Mouse (Mus musculus) MEL-GATA-1-ER (cell line): ENCODE results near the gene Prr3.
"Not testable (repeated sequence)": the region's sequence is repeated elsewhere in the genome, so short reads cannot be mapped to it uniquely, and the experiment has no call there.

ENCODE experiments used
- DNase-seq: peaks from one replicate; pipeline ENCODE4 v3.0.0-alpha.2; 2012; ENCODE audit warnings: low read depth; ENCODE audit errors: extremely low read depth

The Prr3 gene

DNA sequence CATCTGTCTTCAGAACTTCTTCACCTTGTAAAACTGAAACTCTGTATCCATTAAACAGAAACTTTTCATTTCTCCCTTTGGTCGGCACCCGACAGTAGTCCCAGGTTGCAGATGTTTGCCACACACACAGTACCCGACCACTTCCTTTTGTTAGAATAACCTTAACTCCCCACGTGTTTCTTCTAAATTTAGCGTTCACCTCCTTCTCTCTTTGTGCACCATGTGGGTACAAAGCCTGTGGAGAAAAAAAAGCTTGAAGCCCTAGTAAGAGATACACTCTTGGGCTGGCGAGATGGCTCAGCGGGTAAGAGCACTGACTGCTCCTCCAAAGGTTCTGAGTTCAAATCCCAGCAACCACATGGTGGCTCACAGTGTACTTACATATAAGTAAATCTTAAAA is 19.3 kb upstream of the Prr3 start:
- no peak for DNase-seq

DNA sequence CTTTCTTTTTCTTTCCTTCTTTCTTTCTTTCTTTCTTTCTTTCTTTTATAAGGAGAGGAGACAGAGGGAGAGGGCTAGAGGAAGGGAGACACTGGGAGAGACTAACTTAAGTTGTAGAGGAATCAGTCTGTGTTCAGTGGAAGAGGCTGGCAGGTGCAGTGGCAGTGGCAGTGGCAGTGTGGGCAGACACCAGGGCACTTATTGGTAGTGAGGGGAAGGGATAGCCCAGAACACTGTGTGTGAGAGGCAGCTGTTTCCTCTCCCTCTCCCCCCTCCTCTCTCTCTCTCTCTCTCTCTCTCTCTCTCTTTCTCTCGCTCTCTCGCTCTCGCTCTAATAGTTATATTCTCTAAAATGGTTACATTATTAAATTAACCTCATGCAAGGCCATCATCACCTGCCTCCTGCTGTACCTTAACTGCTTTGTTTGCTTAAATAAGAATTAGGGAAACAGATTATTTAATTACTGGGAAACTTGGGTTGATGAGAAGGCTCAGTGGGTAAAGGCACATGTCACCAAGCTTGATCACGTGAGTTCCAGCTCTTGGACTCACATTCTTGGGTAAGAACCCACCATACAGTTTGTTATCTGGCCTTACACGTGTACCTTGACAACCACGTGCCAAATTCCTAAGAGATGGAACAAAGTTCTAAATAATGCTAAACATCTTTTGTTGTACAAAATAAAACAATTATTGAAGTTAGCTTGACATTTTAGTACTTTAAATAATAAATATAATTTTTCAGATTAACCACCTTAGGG is 18.7 kb upstream of the Prr3 start:
- DNase-seq: no peak

DNA sequence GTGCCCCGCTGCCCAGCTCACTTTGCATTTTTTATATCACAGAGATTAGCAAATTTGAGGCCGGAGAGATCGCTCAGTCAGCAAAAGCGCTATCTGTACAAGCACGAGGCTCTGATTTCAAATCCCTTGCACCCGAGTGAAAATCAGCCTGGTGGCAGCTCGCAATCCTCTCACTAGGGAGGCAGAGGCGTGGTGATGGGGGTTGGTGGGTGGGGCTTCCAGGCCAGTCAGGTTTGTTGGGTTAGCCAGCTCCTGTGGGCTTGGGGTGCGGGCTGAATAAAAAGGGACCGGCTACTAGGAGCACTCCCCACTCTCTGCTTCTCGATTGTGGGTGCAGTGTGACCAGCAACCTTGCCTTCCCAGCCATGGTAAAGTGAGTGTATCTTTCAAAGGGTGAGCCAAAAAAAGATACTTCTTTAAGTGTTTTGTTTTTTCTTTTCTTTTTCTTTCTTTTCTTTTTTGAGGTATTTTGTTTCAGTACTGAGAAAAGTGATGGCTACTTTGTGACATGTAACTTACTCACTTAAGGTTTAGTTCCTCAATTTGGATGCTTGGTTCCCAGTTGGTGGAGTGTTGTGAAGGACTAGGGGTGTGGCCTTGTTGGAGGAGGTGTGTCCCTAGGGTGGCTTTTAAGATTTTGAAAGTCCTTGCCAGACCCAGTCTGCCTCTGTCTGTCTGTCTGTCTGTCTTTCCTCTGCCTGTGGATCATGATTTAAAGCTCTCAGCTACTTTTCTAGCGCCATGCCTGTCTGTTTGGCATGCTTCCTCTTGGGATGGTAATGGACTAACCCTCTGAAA is 17.9 kb upstream of the Prr3 start:
- DNase-seq: peak; percentile 93

DNA sequence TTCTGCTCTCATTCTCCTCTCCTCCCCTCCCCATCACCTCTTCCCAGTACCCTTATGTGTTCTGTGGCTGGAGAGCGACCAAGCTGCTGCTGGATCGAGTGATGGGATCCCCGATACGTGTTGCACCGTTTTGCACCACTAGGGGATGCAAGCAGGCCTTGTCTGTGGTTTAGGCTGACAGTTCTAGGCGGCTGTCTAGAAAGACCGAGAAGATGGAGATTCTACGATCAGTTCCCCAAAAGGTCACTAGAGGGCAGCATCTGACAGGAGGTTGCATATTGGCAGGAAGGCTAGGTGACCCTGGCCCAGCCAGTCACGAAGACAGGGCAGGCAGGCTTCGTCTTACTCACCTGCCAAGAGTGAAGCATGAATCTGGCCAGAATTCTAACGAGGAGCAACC is 16.9 kb upstream of the Prr3 start:
- DNase-seq: peak; percentile 94

DNA sequence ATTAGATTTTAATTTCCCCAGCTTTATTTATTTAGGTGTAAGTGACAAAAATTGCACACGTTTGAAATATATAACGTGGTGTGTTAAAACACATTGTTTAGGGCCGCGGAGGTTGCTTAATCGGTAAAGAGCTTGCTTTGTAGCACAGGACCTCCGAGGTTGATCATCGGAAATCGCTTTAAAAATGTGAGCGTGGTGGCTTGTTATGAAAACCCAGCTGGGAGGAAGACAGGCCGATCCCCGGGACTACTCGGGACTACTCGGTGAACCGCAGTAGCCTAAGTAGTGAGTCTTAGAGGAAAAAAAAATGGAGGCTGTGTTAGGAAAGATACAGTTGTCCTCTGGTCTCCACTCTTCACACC is 14.8 kb upstream of the Prr3 start:
- no peak for DNase-seq

DNA sequence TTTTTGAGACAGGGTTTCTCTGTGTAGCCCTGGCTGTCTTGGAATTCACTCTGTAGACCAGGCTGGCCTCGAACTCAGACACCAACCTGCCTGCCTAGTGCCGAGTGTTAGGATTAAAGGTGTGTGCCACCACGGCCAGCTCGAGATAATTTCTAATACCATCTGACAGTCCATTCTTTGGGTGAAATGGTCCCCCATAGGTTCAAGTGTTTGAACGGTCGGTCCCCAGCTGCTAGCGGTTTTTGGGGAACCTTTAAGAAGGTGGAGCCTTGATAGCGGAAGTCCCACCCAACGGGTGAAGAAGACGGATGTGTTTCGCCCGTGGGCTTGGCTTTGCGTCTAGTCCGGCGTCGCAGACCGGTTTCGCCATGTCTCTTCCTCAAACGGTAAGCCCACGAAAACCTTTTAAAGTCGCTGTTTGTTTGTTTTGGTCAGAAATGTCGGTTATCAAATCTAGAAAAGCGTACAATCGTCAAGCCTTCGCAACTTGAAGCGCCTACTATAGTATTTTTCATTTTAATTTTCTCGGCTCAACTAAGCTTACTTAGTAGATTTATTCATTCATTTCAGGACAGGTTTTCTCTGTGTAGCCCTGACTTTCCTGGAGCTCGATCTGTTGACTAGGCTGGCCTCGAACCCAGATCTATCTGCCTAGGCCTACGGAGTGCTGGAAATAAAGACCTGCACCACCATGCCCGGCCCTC is 14.3 kb upstream of the Prr3 start:
- DNase-seq: peak; percentile 92

DNA sequence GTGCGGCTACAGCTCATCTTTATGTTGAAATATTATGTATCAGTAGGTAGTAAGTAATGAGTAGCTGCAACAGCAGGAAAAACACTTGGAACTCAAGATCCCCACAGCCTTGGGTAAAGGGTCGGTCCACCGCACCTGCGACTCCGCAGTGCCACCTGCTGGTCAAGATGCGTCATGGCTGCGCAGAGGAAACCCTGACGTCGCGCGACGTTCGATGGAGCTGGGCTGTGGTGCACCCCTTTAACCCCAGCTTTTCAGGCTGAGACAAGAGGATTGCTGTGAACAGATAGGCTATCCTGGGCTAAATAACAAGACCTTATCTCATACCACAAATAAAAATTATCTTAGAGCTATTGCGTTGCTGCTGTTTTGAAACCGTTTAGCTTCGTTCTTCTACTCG is 13.6 kb upstream of the Prr3 start:
- no peak for DNase-seq

DNA sequence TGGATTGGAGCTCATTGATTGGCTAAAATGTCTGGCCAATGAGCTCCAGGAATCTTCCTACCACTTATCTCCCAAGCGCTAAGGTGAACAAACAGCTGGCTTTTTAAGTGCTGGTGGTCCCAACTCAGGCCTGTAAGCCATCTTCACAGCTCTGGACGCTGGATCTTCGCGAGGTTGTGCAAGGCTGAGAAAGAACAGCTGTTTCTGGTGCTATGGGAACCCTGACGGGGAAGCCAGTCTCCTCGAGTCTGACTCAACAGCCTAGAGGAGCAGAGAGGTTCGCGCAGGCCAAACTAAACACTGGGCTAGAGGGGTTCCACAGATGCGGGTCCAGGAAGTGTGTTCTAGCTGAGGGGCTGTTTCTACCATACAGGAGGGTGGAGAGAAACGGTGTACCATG is 11.7 kb upstream of the Prr3 start:
- no peak for DNase-seq

DNA sequence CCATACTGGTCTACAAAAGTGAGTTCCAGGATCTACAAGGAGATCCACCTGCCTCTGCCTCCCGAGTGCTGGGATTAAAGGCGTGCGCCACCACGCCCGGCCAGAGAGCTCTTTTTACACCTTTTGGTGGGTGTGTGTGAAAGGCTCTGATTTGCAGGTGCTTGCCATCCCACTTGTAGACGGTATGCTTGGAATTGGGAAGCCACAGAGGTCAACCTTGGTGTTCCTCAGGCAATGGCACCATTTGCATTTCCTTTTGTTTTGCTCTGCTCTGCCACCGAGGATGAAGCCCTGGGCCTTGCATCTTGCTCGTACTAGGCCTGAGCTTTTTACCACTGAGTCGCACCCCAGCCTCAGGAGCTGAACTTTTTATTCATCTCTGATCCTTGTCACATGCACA is 1.7 kb upstream of the Prr3 start:
- DNase-seq: no peak

DNA sequence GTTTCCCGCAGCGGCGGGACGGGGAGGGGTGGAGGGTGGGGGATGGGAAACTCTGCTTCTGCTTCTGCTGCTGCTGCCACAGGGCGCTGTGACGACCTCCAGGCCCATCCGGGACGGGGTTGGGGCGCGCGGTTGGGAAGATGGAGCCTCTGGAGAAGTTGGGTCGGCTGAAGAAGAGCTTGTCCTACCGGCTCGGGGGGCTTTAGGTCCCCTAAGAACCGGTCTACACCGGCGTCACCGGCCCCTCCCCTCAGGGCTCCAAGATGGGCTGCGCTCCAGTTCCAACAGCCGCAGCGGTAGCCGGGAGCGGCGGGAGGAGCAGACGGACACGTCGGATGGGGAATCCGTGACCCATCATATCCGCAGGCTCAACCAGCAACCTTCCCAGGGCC is 323 bp upstream of the Prr3 start:
- DNase-seq: no peak

DNA sequence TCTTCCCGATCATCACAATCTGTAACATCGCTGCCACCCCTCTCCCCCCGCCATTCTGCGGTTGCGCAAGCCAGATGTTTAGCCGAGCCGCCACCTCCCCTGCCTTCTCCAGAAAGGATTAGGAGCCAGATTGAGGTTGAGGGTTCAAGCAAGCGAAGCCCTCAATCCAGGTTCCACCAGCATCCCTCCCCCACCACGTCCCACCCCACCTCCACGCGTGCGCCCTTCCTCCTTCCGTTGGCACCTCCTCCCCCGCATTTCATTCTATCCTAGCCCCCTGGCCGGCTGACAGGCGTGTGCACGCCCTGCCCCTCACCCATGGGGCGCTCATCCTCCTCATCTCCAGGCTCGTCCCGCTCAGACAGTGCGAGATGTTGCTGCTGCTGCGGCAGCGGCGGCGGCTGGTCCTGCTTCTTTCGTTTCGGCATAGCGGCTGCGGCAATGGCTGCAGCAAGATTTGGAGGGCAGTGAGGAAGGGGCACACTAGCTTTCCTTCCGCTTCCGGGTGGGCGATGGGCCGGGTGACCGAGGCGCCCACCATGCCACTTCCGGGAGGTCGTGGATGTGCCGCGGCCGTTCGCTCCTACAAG is 1.1 kb downstream of the Prr3 start:
- no peak for DNase-seq

DNA sequence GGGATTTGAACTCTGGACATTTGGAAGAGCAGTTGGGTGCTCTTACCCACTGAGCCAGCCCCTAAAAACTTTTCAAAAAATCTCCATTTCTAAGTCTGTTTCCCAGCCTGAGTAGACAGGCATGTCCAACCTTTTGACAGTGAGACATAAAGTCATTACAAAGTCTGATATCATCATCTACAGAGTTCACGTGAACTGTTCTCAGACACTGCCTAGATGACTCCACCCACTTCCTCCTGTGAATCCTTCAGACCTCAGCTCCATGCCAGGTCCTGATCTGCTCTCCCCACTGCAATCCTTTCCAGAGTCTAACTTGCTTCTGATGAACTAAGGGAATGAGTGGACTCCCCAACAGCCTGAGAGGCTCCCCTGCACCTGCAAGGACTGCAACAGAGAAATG is 7.9 kb downstream of the Prr3 start:
- no peak for DNase-seq

DNA sequence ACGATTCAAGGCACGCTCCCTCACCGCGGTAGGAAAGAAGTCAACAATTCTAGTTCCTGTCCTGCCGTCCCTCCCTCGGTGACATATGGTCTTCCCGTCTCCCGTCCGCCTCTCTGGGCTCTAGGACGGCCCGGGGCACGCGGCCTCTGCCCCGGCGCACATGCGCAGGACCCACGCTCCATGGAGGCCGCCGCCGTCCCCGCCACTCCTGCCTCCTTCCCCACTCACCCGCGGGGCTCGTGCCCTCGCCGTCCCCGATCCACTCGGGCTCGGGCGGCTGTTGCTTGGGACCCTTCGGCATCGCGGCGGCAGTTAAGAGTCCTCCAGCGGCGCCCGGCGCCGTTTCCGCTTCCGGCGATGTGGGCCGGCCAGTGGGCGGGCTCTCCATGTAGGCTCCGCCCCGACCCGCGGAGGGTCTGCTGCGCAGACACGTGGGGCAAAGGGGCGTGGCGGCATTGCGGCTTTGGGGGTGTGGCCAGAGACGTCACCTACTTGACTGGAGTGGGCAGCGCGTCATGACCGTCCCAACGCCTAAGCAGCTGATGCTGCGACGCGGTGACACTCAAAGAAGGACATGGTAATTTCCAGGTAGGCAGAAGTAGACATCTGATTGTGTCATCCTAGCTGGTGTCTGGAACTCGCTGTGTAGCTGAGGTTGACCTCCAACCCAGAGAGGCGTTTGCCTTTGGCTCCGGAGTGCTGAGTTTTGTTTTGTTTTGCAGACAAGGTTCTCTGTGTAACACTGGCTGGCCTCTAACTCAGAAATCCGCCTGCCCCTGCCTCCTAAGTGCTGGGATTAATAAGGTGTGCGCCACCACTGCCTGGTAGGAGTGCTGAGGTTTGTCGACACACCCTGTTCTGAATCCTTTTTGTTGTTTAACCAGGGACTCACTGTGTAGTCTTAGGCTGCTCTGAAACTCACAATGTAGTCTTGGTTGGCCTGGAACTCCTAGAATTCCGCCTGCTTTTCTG is 10.3 kb downstream of the Prr3 start, which contains the start of gene Abcf1:
Abcf1 (minus strand) TSS at position 344 of the 972 bp plus-strand sequence.
- DNase-seq: peak; percentile 84

DNA sequence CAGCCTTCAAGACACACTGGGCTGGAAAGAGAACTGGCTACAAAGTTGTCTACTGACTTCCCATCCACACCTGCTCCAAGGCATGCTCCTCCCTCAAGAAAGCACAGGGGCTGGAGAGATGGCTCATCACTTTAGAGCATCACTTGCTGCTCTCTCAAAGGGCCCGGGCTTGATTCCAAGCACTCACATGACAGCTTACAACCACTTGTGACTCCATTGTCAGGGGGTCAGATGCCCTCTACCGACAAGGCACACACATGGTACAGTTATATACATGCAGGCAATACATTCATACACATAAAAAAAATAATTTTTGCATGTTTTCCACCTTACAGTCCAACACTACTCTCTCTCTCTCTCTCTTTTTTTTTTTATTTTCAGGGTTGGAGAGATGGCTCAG is 12.4 kb downstream of the Prr3 start:
- no peak for DNase-seq

DNA sequence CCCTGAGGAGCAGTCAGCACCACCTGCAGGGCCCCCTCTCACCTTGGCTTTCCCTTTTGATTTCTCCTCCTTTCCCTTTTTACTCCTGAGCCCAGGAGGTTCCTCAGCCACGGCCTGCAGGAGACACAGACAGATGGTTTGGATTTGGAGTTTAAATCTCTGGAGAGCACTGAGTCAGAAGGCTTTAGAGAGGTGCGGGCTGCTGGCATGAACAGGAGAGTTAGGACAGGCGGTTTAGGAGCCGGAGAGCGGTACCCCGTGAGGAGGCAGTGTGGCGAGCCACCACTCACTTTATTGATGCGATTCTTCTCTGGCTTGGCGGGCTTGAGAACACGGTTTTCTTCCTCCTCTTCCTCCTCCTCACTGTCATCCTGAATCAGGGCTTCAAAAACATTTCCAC is 16.8 kb downstream of the Prr3 start:
- no peak for DNase-seq

DNA sequence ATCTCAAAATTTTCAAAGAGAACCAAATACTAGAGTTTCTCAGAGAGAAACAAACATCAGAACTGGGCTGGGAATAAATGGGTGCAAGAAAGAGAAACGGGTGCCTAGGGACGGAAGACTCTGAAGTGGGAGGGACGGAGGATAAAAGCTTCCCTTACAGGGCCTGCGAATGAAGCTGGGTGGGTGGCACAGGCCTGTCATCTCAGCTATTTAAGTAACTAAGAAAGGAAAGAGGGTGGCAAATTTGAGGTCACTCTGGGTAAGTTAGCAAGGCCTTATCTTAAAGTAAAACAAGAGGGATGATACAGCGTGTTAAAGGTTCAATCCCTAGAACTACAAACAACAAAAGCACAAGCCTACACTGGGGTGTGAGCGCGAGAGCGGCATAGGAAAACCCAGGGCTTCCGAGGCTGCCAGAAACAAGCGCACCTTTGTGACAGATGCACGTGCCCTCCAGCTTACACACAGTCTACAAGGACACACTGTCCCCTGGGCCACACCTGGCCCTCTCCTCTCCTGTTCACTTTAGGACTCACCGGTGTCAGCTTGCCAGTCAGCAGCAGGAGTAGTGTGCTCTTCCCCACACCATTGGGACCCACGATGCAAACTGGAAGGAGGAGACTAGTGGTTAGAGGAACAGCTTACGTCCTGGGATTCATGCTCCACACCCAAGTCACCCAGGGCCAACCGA is 21.4 kb downstream of the Prr3 start:
- DNase-seq: no peak

DNA sequence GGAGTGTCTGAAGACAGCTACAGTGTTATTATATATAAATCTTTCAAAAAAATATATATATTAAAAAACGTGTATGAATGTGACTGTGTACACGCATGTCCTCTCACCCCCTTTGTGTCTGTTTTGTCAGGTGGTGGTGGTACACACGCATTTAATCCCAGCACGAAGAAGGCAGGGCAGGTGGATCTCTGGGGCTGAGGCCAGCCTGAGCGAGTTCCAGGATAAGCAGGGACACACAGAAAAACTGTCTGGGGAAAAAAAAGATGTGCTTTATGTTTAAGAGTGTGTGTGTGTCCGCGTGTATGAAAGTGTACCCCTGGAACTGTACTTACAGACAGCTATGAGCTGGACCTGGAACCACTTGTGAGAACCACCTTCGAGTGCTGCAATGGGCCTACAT is 25.4 kb downstream of the Prr3 start:
- no peak for DNase-seq

DNA sequence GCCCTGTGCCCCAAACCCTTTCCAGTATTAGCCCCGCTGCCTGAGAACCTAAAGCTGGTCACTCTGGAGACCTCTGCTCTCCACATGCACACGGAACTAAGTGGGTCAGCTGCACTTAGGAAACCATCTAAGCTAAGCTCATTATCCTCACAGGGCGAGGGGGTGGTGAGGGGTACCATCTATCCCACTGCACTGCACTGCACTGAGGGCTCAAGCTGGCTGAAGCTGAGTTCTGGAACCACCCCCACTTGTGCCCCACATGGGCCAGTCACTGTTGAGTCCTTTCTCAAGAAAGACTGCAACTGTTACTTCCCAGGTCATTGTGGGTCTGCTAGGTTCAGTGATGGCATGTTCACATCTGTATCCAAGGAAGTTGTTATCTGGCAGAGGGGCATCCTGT is 27.5 kb downstream of the Prr3 start:
- not testable (repeated sequence) for DNase-seq

DNA sequence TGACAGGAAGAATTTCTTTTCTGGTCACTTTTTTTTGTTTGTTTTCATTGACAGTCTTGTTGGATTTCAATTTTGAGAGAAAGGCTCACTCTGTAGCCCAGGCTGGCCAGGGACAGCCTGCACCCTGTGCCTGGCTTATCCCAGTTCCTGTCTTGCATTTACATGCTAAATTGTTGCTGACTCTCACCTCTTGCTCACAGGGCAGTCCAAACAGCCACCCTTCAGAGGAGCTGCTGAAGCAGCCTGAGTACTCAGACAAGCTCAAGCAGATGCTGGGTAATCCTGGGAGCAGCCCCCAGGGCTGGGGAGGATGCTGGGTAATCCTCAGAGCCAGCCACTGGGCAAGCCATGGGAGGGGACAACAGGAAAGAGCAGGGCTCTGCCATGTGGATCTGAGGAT is 29.1 kb downstream of the Prr3 start:
- DNase-seq: not testable (repeated sequence)

DNA sequence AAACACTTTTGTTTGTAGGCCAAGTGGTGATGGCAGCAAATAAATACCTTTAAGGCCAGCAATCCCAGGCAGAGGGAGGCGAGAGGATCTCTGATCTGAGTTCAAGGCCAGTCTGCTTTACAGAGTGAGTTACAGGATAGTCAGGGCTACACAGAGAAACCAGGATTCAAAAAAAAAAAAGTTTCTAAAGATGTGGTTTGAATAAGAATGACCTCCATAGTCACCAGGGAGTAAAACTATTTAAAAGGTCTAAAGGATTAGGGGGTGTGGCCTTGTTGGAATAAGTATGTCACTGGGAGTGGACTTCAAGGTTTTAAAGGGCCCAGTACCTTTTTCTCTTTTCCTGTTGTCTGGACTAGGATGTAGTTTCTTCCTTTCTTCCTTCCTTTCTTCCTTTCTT is 40.1 kb downstream of the Prr3 start:
- no peak for DNase-seq
